Mouse (Mus musculus): ENCODE data around the gene Cp.
"Not testable (repeated sequence)": the region's sequence is repeated elsewhere in the genome, so short reads cannot be mapped to it uniquely, and the experiment has no call there.

Gene Cp

DNA sequence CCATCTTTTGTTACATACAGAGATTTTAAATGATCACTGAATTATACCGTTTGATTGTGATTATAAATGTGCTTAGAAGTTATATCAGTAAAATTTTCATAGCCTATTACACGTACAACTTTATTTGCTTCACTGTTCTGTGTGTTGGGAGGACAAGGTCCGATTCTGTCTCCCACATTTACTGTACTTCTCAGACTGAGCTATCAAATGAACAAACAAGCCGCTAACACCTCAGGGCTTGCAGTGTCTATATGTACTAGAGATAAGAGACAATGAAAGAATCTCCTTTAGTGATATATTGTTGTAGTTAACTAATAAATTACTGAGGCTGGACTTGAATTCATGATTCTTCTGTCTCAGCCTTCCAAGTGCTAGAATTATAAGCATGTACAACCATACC is 50.4 kb downstream of the Cp start:
- DNase-seq (ENCODE audit: low spot score in 2 of 2), result no peak

DNA sequence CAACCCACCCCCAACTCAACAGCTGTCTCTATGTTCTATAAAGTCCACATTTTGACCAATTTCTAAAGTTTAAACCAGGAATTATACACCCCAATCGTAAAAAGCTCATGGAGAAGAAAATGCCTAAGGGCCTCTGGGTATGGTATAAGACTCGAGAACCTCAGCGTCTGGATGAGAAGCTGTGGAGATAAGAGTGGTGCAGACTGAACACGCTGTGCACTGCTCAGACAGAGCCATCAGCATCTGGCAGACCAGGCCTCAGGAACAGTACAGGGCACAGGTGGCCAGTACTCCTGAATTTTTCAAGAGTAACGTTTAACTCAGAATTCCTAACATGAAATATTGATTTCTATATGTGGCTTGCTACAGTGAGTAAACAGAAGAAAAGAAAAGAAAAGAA is 50.9 kb downstream of the Cp start:
- DNase-seq (ENCODE audit: low spot score in 2 of 2), result no peak

GRCm38 (mm10) chr3:20010464-20010863 is 53.6 kb downstream of the Cp start:
- peak in 1 of 2 experiments; percentile 34 for DNase-seq (ENCODE audit: low spot score in 2 of 2)

DNA sequence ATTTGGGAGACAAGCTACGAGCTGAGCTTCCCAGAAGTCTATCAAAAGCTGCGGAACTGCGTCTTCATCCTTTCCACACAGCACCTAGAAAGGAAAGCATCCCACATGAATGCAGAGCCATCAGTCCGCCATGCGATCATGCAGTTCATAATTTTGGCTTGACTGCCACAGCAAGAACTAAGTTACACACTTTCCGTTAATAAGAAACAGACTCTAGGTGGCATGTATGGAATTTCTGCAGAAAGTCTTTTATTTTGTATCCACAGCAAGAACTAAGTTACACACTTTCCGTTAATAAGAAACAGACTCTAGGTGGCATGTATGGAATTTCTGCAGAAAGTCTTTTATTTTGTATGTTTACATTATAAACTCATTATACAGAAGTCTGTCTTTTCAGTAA is 54.1 kb downstream of the Cp start:
- not testable (repeated sequence) for DNase-seq (ENCODE audit: low spot score in 2 of 2)

GRCm38 (mm10) chr3:20014454-20014853 is 57.6 kb downstream of the Cp start:
- peak; percentile 8 to 51 for DNase-seq (ENCODE audit: low spot score in 2 of 2)

DNA sequence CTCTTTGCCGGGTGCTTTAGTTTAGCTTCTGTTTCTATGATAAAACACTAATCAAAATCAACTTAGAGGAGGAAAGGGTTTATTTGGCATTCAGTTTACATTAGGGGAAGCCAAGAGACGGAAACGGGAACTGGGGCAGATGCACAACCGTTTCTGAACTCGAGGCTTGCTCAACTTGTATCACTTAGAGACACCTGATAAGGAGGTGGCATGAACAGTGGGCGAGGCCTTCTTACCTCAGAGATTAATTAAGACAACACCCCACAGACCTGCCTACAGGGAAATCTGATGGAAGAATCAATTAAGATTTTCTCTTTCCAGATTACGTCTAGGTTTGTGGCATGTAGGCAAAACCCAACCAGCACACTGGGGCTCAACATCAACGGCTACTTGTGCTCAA is 61.2 kb downstream of the Cp start:
- peak in 1 of 2 experiments; percentile 29 for DNase-seq (ENCODE audit: low spot score in 2 of 2)

DNA sequence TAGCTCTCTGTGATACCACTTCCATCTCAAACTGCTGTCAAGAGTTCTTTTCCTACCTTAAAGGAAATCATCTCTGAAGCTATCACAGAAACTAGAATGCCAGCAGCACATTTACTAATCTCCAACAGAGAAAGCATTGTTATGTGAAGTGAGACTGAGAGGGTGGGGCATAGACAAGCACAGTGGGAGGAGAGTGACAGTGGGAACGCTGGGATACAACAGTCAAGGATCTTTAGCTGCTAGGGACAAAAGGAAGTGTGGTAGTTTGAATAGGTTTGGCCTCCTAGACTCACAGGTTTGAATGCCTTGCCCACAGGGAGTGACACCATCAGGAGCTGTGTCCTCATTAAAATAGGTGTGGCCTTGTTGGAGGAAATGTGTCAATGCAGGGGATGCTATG is 67.0 kb downstream of the Cp start:
- DNase-seq (ENCODE audit: low spot score in 2 of 2), result no peak

- no peak for DNase-seq (ENCODE audit: low spot score in 2 of 2)
Measured at GRCm38 (mm10) chr3:20026481-20026880, 69.6 kb downstream of the Cp start.

DNA sequence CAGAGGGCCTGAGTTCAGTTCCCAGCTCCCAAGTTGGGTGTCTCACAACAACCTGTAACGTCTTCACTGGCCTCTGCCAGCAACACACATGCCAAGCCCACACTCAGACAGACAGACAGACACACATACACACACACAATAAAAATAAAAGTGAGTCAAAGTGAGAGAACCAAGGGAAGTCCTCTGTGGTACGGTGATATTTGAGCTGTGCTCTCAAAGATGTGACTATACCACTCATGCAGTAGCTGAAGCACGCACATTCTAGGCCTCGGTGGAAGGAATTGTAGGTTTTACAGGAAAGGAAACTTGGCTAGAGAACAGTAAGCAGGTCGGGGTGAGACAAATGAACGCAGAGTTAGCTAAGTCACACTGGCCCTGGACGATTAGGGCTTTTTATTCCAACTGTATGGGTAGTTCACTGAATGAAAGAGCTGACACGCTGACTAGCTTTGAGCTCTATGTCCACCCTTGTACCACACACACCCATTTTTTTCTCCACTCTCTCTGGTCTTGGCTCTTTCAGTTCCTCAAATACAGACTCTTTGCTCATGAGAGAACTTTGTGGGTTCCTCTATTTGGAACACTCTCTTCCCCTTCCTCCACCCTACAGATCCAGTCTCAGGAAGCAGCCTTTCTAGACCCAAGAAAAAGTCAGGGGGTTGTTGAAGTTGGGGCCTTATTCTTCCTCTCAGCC is 70.3 kb downstream of the Cp start:
- DNase-seq (ENCODE audit: low spot score in 2 of 2), result no peak

- no peak for DNase-seq (ENCODE audit: low spot score in 2 of 2)
Measured at GRCm38 (mm10) chr3:20027788-20028187, 70.9 kb downstream of the Cp start.

DNA sequence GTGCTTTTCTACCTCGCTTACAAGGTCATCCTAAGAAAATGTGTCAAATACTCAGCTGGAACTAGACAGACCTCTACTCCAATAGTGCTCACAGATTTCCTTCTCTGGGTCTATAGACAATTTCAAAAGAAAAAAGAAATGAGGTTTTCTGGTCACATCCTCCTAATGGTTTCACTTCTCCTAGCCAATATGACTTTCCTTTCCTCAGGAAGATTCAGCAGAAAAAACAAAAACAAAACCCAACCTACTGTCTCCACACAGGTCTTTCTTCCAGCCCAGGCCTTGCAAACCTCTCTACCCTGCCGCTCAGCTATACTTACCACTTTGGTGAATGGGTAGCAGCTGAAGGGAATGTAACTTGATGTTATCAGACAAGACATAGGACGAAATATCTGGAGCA is 71.8 kb downstream of the Cp start:
- no peak for DNase-seq (ENCODE audit: low spot score in 2 of 2)

DNA sequence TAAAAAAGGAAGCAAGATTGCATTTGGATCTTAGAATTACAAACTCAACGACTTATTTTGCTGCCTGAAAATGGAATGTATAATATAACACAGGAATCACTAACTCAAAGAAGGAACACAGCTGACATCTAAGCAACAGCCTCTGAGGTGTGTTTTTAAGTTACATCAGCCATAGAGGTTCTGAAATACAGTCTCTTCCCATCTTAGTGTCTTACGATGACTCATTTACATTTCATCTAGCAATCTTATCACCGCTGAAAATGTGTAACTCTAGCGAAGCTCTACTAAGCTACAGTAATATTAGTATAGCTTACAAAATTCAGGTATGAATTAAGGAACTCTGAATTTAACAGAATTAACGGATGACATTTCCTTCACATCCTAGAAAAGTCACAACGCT is 74.0 kb downstream of the Cp start:
- DNase-seq (ENCODE audit: low spot score in 2 of 2), result no peak

GRCm38 (mm10) chr3:20033761-20034718 is 77.2 kb downstream of the Cp start:
- DNase-seq (ENCODE audit: low spot score in 2 of 2), result no peak

DNA sequence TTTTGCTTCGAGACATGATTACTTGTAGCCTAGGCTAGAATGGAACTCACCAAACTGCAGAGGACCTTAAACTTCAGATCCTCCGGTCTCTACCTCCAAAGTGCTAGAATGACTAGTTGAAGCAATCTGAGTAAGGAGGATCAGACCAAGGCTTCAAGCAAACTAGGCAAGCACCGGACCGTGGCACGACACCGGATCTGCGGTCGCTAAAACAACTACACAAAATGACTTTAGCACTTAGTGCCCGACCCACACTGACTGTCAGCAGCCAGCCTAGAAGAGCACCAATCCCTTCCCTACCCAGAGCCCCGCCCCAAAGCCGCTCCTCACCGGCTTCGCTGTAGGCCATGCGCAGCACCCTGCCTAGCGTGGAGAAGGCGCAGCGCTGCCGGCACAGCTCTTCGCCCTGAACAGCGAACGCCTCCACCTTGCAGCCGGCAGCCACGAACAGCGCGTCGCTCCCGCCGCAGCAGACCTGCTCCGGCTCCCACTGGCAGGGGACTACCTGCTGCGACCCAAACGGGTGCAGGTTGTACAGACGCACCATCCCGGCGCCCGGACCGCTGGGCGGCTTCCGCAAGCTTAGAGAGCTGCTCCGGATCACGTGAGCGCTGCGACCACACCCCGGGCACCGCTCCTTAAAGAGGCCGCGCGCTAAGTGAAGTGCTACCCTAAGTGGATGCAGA is 78.0 kb downstream of the Cp start, which contains the start of gene Hps3:
Hps3 (minus strand) TSS at position 597 of the 686 bp plus-strand sequence.
- DNase-seq (ENCODE audit: low spot score in 2 of 2), result peak; percentile 82 to 91

DNA sequence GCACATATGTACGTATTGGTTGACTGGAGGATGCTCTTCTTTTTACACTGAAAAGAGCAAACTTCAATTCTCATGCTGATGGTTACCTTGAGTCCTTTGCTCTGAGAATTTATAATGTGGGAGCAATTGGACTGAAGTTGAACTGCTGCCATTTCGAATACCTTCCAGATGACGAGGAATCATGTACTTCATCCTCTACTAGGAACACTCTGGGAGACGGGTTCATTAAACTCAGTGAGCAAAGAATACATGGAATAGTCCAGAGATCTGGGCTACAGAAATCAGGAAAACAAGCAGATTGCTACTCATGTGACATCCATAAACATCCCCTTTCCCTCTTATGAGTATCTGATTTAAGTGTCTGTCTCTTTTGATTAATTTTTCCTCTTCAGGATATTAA is 79.2 kb downstream of the Cp start:
- no peak for DNase-seq (ENCODE audit: low spot score in 2 of 2)

DNA sequence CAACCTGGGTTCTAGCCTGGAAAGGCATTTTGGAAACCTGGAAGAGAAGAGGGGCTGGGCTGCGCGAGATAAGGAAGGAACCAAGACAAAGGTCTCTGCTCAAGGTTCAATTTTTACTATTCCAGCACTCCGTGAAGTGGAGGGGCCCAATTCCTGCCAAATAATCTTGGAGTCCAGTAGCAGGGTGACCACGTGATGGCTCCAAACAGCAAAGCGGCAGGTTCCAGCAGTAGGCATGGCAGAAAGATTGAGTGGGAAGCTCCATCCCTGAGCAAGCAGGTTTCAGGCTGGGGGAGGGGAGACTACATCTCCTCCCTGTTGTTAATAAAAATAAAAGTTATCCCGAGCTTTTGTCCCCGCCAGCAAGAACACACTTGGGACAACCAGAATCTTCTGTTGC is 84.6 kb downstream of the Cp start:
- not testable (repeated sequence) for DNase-seq (ENCODE audit: low spot score in 2 of 2)

DNA sequence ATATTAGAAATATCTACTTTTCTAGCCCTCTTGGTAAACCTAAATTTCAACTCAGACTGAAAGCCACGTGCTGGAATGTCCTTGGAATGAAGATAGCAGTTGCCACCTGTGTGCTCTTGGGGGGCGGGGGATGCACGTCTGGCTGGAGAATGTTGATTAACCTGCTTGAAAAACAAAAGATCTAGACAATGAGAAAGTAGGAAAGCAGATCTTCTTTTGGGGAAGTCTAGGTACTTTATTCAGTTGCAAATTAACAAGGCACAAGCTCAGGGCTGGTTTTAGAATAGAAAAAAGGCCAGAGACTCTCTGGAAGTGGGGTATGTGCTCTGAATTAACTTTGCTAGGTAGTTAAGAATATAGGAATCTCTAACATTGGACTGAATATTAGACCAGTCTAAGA is 87.9 kb downstream of the Cp start:
- not testable (repeated sequence) for DNase-seq (ENCODE audit: low spot score in 2 of 2)

DNA sequence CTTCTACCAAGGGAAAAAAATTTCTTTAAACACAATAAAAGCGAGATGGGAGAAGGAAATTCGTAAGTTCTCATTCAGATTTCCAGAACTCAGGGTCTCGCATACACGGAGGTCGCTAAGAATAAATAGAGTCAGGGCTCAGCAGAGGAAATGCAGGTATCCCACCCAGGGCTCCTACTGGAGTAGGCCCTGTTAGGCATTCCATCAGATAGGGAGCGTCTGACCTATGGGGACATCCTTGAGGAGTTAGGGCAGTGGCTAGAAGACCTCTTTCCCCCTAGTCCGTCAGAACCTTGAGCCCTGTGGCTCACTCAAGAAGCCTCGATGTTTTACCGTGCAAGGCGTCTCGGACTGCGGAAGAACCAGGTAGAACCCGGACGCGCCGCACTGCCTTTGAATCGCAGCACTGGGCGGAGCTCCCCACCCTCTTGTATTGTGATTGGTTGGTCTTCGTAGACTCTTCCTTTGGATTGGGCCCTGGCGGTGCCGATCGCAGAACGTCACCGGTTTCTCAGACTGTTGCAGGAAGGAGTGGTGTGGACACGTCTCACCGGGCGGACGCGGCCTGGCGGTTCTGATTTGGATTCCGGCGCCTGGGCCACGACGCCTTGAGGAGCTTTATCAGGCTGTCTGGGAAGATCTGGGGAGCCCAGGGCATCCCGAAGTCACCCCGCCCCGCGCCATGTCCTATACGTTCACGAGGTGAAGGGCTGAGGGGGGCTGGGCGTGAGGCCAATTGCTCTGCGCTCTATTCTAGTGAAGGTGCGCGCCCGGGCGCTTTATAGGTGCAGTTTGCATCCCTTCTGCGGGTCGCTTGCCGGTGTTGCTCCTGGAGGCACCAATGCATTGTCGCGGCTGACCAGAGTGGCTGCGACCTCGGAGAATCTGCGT is 100.7 kb downstream of the Cp start, which contains the start of gene Hltf:
Hltf (plus strand) TSS at position 506 of the 891 bp plus-strand sequence.
- peak; percentile 90 to 93 for DNase-seq (ENCODE audit: low spot score in 2 of 2)

- no peak for DNase-seq (ENCODE audit: low spot score in 2 of 2)
Measured at GRCm38 (mm10) chr3:20058197-20058541, 101.3 kb downstream of the Cp start.
